Mouse (Mus musculus) heart, embryonic 11.5 days (tissue): Measurements from ENCODE around the gene B3gnt5. TPM values are rescaled to one million over a fixed set of nuclear protein-coding genes. Genes with fewer than 3 reads are reported as not detected.

Source experiments
- ATAC-seq: fragments of 200-750 bp; cut with Nextera tagmentation; replicated peaks from 2 replicates; pipeline ENCODE4 v1.8.0; 2017; ENCODE audit warnings: moderate library complexity; ENCODE audit not compliant: insufficient number of reproducible peaks, low FRiP score, low TSS enrichment
- H3K27ac ChIP-seq: fragments of 300-500 bp; sonication (generic); 2 replicates; pipeline ENCODE4 v1.5.1; 2014; ENCODE audit warnings: mild to moderate bottlenecking, low read depth, low read length
- H3K27me3 ChIP-seq: fragments of 300-500 bp; sonication (generic); 2 replicates; pipeline ENCODE4 v1.6.1; 2014; ENCODE audit warnings: mild to moderate bottlenecking, low read length, mixed read lengths; ENCODE audit not compliant: control insufficient read depth, insufficient read depth
- H3K36me3 ChIP-seq: fragments of 300-500 bp; sonication (generic); 2 replicates; pipeline ENCODE4 v1.6.1; 2014; ENCODE audit warnings: mild to moderate bottlenecking, low read length, moderate library complexity, mixed read lengths; ENCODE audit not compliant: control insufficient read depth, insufficient read depth
- H3K4me1 ChIP-seq: fragments of 300-500 bp; sonication (generic); 2 replicates; pipeline ENCODE4 v1.6.1; 2014; ENCODE audit warnings: low read length; ENCODE audit not compliant: control insufficient read depth, insufficient read depth
- H3K4me2 ChIP-seq: fragments of 300-500 bp; sonication (generic); 2 replicates; pipeline ENCODE4 v1.6.1; 2014; ENCODE audit warnings: mild to moderate bottlenecking, moderate library complexity
- H3K4me3 ChIP-seq: fragments of 300-500 bp; sonication (generic); 2 replicates; pipeline ENCODE4 v1.5.1; 2014; ENCODE audit warnings: low read depth, low read length
- H3K9ac ChIP-seq: fragments of 300-500 bp; sonication (generic); 2 replicates; pipeline ENCODE4 v1.6.1; 2014; ENCODE audit warnings: mild to moderate bottlenecking, low read depth, low read length, moderate library complexity
- H3K9me3 ChIP-seq: fragments of 300-500 bp; sonication (generic); replicated peaks from 2 replicates; pipeline ENCODE4 v1.6.1; 2016; ENCODE audit warnings: low read length; ENCODE audit not compliant: control insufficient read depth
- WGBS: fragments of 180-500 bp; shearing (Covaris S2); extraction: QIAGEN DNeasy Blood & Tissue Kit; methylation state at CpG from one replicate; pipeline ENCODE4 v1.1.7; 2014; ENCODE audit not compliant: insufficient replicate concordance; 5-methylcytosine and 5-hydroxymethylcytosine counted together
- polyA plus RNA-seq: library from polyadenylated mRNA; unstranded; fragments of >200 nt; fragmentation: Nextera tagmentation; extraction: Ambion mirVana; gene quantifications from 2 replicates; pipeline ENCODE4 v1.2.1, GENCODE M21; 2014

B3gnt5 gene
- polyA plus RNA-seq, 1 experiment from 2014 or later = 22.4 TPM

DNA sequence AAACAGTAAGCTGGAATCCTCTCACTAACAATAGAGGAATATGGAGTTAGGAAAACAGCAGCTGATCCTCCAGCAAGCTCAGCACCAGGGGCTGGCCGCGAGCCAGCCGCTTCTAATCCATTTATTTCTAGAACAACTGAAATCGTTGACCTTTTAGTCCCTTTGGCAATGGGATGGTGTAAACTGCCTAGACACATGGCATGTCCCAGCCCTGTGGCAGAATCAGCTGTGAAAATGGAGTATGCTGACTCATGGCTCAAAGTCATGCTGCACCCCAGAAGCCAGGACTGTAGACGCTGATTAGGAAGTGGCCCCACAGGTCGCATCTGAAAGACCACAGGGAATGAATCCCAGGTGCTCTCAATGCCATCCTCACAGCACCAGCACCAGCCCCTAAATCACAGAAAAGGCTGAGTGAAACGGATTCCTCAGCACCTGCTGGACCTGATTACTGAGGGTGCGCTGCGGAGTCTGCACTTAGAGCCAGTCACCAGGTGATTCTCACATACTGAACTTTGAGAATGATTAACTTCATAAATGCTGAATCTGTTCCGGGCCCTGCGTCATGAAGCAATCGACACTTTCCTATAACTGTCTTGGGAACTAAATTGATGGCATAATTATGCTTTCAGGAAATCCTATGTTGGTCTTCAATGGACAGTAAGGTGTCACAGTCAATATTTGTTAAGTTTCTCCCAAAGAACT lies 26.5 kb downstream of the B3gnt5 start:
- Histone ChIP-seq H3K27ac (no peak overlapping the region), H3K4me3 (no peak overlapping the region), H3K4me2 (no peak overlapping the region), H3K36me3 (no peaks in the 10 kb centered on the region), H3K27me3 (no peaks in the 10 kb centered on the region), H3K4me1 (no peaks in the 10 kb centered on the region), H3K9ac (no peak overlapping the region), H3K9me3 (no peaks in the 10 kb centered on the region)
- ATAC-seq = no peak
- 69% methylated on average over 12 of the region's 12 CpGs for WGBS

DNA sequence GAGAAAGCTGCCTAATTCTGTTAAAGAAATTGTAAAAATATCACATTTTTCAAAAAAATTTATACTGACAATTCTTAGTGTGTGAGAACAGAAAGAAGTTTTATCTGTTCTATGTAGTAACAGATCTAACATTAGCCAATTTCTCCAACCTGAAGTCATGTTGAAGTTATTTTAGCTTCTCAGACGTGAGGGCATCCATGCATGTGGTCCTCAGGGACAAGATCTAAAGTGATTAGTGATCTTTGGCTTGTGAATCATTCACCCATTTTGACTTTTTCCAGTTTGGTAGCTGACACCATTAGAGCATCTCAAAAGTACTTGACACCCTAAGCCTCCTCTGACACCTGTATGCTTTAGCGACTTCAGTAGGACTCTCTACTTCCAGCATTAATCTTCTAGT lies 29.9 kb downstream of the B3gnt5 start:
- Histone ChIP-seq H3K9ac (no peak overlapping the region), H3K4me1 (no peaks in the 10 kb centered on the region), H3K36me3 (no peaks in the 10 kb centered on the region), H3K27ac (no peak overlapping the region), H3K4me3 (no peak overlapping the region), H3K9me3 (no peaks in the 10 kb centered on the region), H3K4me2 (no peak overlapping the region), H3K27me3 (no peaks in the 10 kb centered on the region)
- ATAC-seq = no peak
- 74% methylated on average over 2 of the region's 2 CpGs for WGBS

DNA sequence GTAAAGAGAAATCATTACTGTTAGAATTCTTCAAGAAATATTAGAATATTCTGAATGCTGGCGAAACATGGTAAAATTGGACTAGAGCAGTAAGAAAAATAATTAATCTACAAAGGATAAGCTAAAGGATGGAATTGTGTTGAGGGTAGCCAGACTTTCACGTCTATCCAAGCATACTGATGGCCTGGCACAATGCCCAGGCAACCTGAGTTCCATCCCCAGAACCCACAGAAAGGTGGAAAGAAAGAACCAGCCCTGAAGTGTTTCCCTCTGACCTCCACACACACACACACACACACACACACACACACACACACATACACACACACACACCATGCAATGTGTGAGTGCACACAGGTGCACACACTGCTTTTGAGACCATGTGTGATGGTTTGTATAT lies 58.8 kb downstream of the B3gnt5 start:
- no peaks in the 10 kb centered on the region for H3K36me3 ChIP-seq
- H3K27ac ChIP-seq = no peak overlapping the region
- no peaks in the 10 kb centered on the region for H3K4me1 ChIP-seq
- no peak overlapping the region for H3K4me2 ChIP-seq
- 69% methylated on average over 2 of the region's 2 CpGs for WGBS
- no peaks in the 10 kb centered on the region for H3K9me3 ChIP-seq
- H3K27me3 ChIP-seq = no peaks in the 10 kb centered on the region
- H3K9ac ChIP-seq = no peak overlapping the region
- no peak overlapping the region for H3K4me3 ChIP-seq
- ATAC-seq = no peak

Other genes with a start within 250 kb of the B3gnt5 start
- not detected in 2 replicates for gene Olfr167, start 237.9 kb upstream of the B3gnt5 start, polyA plus RNA-seq
- gene Olfr168, start 224.7 kb upstream of the B3gnt5 start, polyA plus RNA-seq = not detected in 2 replicates
- gene Olfr169, start 188.4 kb upstream of the B3gnt5 start, polyA plus RNA-seq = not detected in 2 replicates
- gene Olfr170, start 148.3 kb upstream of the B3gnt5 start, polyA plus RNA-seq = not detected in 2 replicates
- not detected in 2 replicates for gene Olfr171, start 130.3 kb upstream of the B3gnt5 start, polyA plus RNA-seq
- gene Lamp3, start 53.8 kb upstream of the B3gnt5 start, polyA plus RNA-seq = 0.06 and 0.09 TPM in 2 replicates
- 29.2 and 35.4 TPM in 2 replicates for gene Klhl6, start 222.8 kb downstream of the B3gnt5 start, polyA plus RNA-seq